Mouse (Mus musculus): ENCODE data around the gene Wnt2b.
A peak's percentile ranks its signal among the peaks of the same experiment; 100 is the strongest.

Gene Wnt2b

DNA sequence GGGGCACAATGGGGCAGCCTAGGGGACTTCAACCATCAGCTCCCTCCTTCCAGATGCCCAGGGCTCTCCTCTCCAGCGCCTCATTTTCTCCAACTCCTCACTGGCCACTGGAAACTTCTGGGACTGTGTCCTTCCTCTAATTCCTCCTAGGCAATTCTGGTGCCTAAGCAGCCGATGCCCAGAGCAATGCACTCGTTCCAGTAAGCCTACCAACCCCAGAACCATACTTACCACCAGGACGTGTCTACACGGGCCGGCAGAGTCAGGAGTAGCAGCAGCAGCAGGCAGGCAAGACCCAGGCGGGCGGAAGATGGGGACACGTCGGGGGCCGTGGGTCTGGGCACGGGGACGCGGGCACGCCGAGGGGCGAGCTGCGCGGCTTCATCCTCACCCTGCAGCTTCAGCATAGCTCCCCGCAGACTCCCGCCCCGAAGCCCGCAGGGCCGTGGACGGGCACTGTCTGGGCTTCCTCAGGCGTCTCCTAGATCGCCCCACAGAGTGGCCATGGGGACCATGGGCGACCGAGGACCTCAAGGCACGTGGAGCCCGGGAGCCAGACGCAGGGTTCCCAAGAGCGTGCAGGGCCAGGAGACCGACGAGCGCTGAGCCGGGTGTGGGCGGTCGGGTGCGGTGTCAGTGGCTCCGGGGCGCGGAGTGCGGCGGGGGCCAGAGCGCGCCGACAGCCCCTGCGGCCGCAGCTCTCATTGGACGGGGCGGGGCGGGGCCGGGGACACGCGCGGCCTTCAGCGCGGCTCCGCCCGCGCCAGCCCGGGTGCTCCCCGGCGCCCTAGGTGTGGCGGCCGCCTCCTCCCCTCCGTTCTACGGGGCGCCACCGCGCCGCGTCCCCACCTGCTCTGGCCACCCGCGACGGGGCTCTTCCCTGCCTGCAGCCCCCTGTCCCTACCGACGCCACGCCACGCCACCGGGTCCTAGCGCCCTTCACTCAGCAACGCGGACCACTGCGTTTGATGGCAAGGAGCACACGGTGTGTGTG, at the start of gene Wnt2b:
TSS of gene Wnt2b (minus strand) at position 856 of the 994 bp plus-strand sequence.
- DNase-seq = peak; percentile 8 to 23

DNA sequence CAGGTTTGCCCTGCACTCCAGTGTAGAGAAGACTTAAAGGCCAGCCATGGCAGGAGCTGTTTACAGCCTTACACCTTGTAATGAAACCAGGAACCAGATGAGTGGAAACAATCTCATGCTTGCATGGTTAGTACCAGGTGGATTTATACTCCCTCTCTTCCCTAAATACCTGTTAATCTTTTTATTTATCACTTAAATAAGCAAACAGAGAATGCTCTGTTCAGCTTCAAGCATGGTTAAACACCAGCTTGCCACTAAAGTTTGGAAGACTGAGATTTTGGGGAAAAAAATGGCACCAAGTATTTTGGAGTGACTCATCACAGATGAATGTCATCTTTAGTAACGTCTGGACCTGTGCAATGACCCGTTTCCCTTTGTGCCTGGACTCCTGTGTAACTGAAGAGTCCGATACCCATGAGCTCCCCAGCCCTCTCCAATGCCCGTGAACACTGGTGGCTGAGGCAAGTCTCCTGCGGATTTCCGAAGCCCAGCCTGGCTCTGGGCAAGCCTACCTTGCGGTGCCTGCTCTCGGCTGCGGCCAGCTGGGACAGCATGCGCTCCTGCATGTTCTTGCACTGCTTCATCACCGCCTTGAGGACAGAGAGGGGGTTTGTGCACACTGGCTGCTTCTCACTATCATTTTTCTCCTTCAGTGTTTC, 49.1 kb upstream of the Wnt2b start:
- no peak for DNase-seq

DNA sequence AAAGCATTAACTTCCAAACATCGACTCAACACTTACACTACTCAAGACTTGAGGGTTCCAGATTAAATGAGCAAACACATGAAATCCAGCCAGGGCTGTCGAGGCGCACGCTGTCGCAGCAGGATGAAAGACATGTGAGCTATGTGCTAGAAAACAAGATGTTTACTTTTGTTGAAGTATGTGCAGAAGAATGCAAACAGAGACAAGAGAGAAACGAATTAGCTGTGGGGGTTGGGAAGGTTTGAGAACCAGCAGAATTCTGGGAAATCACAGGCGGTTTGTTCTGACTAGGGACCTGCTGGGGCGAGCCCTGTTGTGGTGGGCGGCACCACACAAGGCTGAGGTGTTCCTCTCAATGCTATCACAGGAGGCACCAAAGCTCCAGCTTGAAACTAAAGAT, 46.3 kb upstream of the Wnt2b start:
- no peak for DNase-seq

DNA sequence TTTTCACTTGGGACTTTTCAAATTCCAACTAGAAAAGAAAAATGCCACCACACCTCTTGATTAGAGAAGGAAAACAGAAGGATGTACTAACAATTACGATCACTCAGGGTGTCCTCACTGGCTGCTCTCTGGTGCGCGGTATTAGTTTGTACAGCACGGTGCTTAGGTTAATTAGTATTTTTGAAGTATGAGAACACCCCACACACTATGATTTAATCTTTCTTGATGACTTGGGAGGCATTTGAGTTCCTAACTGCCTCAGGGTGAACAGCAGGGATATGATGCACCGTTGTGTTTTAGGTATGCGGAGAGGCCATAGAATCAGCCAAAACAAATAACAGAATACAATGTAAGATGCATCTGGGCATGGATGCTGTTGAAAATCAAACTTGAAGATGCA, 44.4 kb upstream of the Wnt2b start:
- DNase-seq = no peak

DNA sequence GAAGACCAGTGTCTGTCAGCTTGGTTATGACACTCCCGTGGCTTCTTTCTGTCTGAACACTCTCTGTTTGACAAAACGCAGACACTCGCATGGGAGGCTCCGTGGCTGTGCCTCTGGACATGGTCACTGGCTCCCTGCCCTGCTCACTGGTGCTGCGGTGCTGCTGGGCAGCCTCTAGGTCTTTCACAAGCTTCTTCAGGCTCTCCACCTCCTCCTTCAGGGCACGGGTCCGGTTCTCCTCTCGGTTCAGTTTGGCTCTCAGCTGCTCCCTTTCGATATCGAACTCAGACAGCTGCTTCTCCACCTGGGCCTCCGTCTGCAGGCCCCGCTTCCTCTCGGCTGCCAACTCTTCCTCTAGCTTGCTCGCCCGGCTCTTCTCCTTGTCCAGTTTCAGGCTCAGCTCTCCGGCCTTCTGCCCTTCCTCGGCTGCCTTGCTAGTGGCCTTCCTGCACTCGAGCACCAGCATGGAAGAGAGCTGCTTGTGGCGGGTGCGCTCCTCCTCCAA, 43.9 kb upstream of the Wnt2b start:
- DNase-seq = no peak

DNA sequence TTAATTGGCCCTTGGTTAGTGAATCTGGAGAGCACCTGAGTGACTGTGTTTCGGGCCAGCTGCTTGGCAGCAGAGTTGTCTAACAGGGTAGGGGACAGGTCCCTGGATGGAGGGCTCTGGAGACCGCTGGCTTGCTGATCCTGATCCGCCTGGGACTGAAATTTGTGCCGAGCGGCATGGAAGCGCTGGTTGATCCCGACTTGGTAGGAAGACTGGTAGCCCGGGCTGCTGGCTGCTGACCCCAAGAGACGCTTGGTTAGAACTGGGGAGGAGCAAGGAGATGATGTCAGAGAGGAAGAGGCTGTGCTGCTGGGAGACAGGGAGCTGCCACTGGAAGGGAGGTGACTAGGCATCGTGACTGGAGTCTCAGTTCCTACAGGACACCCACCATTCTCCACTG, 43.3 kb upstream of the Wnt2b start:
- no peak for DNase-seq

DNA sequence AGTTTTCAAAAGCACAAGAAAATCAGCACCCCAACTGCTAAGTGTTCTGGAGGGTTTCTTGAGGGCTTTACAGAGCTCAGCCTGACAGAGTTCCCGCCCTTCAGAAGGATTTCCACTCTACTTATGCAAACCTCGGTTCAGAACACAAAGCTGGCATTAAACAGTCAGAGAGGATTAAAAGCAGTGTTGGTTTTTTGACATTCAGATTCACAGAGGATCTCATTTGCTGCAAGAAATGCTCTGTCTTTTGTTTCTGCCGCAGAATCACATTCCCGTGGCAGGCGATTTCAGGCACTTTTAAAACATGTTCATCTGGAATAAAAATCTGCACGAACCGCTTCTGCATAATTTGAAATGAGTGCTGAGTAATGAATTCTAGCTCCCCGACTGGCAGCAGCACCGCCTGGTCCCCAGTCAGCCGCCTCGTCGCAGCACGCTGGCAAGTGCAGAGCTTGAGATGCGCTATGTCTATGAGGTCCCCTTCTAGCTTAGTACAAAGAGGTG, 42.3 kb upstream of the Wnt2b start:
- no peak for DNase-seq

DNA sequence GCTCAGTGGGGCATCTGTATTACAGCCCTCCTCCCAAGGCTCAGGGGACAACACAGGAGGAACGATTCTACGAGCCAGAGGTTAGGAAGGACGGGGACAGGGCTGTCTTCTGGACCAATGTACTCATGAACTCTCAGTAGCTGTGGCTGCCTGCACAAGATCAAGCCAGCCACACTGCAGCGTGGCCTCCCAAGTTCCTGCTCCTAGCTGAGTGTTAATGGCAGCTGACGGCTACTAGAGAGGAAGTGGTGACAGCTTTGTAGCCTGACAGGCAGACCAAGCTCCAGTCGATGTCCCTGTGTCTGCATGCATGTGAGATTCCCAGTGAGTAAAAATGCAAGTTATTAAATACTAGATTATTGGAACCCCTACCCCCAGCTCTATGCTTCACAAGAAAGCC, 39.7 kb upstream of the Wnt2b start:
- no peak for DNase-seq

DNA sequence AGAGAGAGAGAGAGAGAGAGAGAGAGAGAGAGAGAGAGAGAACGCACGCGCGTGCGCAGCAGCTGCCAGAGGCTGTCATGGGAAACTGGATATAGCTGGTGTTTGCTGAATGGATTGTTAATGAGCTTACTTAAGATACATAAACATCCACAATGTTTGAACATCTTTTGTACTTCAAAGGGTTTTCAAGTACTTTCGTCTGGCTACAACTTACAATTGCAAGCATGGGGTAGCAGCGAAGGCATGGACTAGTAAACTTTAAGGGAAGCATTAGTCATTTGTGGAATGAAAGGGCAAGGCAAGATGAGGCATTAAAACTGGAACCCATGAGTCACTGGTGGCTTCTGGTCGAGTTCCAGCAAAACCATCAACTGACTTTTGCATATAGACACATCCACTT, 38.8 kb upstream of the Wnt2b start:
- no peak for DNase-seq

DNA sequence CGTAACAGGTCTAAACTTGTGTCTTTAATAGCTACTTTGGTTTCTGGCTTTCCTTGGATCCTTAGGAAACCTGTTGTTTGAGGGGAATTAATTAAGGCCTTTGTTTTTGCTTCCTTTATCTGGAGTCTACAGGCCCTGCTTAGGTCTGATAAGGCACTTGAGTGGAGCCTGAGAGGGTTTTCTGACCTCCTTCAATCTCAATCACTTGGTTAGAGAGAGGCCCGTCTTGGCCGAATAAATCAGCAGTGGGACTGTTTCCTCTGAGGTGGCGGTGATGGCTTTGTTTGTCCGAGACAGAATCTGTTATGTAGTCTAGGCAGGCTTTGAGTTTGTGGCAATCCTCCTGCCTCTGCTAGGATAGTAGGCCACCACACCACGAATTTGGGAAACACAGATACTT, 35.8 kb upstream of the Wnt2b start:
- DNase-seq = no peak

DNA sequence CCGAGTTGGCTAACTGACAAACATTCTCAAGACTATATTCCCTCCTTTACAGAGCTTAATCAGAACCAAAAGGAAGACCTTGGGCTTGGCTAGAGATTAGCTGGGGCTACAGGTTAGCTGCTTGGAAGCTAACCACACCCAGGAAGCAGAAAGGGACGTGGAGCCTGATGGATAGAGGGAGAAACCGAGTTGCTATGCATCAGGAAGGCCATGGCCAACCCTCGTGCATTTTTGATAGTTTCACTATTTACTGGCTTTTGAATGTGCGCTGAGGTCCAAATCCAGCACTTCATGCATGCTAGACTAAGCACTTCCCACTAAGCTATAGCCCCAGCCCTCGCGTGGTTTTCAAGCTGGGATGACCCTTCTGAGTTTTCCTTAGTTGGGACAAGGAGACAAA, 34.0 kb upstream of the Wnt2b start:
- DNase-seq = no peak

DNA sequence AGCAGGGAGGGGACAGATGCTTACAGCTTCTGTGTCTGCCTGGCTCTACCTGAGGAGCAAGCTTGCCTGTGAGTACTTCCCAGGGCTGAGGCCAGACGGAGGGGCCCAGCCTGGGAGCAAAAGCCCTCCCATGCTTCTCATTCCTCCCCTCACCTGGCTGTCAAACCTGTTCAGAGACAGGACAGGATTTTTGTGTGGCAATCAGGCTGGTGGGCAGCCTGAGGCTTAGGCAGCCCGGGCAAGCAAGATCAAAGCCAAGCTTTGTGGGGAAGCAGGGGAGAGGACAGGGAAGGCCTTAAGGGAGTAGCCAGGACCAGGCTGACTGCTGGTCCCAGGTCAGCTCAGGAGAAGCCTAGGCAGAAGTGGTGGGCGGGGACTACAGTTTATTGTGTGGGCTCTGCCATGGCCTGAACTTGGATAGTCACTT, 32.7 kb upstream of the Wnt2b start:
- no peak for DNase-seq

DNA sequence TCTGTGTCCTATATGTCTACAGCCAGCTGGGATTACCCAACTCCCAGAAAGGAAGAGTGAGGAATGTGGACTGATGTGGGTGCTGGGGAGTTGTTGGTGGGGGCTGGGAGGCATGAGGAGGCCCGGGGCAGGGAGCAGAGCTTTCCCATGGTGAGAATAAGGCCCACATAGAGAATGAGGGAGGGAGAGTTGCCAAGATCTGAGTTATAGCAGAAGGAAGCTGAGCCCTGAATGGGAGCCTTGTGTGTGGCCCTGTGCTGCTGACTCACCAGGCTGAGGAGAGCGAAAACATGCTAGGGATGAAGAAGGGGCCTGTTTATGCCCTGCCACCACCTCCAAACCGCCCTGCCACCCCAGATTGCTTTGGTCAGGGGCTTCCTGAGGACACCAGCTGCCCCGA, 32.1 kb upstream of the Wnt2b start:
- DNase-seq = no peak

DNA sequence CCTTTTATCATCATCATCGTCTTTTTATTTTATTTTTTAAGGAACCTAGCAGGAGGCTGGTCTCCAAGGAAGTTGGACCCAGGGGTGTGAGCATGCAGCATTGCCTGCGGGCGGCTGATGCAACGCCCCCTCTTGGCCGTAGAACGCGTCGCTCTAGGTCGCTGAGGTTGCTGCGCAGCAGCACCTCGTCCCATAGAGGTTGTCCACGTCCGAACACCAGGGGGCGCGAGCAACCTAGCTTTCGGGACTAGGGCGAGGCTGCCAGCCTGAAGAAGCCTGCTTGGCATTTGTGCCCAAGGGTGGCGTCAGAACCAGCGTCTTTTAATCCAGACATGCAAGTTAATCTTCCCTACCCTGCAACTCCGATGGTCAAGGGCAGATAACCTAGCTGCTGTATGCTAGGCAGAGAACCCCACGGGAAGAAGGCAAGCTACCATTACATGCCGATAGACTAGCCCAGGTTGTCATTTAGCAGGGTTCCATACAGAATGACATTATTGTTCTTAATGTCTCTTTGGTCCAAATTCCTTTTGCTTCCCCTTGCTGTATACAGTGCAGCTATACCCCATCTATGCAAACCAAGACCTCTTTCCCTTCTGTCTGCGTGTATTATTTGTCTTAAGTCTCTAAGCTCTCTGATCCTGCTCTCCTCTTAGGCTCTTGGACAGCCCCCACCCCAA, 31.1 kb upstream of the Wnt2b start:
- peak; percentile 80 to 83 for DNase-seq

DNA sequence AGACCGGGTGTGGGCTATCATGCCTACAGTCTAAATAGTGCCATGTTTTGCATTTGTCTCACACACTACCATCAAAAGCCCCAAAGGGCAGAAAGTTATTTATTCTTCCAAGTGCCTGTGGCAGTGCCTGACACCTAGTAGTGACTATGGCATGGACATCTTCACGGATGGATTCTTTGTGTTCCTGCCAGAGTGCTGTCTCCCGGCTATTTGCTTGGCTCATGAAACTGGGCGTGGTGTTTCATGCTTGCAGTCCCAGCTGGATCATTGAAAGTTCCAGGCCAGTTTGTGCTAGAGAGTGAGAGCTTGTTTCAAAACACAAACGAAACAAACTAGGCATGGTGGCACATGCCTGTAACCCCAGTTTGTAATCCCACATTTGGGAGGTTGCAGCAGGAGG, 30.0 kb upstream of the Wnt2b start:
- no peak for DNase-seq

DNA sequence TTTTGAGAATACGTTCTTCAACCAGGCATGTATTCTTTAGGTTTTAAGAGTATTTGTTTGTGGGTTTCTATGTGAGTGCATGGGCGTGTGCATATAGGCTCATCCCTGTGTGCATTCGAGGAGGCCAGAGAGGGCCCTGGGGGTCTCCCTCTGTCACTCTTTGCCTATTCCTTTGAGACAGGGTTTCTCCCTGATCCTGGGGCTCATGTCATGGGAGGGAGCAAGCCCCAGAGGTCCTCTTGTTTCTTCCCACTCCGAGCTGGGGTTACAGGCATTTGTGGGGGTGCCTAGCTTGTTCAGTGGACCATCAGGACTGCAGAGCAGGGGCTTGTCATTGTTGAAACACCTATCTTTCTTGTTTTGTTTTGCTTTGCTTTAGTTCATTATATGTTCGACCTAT, 26.2 kb upstream of the Wnt2b start:
- DNase-seq = no peak

DNA sequence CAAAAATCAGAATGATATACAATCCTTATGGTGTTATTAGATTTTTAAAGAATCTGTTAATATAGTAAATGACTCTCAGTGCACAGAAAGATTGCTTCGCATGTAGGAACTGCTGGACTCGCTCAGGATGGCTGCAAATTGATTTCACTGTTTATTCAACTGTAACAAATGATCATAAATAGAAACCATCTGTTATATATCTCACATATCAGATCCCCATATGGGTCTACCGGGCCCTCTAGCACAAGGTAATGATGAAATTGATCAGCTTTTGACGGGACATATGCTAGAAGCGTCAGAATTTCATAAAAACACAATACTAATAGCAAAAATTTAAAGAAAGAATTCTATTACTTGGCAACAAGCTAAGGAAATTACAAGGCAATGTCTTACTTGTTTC, 18.0 kb upstream of the Wnt2b start:
- no peak for DNase-seq

DNA sequence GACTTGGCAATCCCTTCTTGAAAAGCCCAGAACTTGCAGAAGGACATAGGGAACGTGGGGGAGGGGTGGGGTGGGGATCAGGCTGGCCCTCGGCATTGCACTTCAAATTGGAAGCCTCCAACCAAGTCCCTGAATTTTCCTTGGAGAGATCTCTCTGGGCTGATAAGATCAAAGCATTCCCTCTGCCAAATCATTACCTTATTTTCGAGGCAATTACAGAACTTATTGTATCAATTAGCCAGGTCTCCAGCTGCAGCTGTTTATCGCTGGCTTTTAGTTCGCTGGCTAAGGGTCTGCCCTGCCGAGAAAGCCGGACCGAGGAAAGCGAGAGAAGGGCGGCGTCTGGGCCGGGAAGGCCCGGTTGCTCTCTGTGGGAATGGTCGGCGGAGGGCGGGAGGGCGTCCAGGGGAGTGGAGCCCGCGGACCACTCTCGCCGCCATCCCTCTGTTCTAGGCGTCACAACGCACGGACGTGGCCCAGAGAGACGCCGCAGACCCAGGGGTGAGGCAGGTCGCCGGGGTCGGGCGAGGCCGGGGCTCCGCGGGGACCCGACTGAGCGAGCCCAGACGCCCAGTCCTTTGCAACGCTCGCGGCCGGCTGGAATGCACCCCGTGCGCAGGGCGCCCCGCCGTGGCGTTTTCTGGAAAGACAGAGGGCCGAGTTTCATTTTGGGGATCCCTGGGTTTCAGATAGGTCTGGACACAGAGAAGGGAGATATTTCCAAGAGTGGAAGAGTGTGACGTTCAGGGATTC, 6.0 kb upstream of the Wnt2b start:
- peak; percentile 73 to 80 for DNase-seq

DNA sequence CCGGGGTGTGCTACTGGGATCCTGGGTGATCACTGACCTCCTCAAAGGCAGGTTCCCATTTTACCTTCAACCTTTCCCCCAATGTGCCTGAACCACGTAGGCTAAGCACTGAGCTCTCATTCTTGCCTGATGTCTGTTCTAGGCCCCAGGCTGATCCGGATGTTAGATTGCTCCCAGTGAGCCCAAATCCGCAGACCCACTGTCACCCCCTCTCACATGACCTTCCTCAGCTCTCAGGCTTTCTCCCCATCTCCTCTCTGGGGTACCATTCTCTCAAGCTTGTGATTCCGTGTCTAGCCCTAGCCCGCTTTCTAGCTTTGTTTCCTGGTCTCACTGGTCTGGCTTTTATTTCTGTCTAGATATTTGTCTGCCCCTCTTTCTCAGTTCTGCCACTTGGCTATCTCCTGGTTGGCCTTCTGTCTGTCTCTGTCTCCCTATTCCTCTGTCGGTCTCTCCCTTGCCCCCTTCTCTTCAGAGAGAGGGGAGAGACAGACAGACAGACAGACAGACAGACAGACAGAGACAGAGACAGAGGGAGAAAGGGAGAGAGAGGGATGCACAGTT, 4.4 kb upstream of the Wnt2b start:
- DNase-seq = no peak

DNA sequence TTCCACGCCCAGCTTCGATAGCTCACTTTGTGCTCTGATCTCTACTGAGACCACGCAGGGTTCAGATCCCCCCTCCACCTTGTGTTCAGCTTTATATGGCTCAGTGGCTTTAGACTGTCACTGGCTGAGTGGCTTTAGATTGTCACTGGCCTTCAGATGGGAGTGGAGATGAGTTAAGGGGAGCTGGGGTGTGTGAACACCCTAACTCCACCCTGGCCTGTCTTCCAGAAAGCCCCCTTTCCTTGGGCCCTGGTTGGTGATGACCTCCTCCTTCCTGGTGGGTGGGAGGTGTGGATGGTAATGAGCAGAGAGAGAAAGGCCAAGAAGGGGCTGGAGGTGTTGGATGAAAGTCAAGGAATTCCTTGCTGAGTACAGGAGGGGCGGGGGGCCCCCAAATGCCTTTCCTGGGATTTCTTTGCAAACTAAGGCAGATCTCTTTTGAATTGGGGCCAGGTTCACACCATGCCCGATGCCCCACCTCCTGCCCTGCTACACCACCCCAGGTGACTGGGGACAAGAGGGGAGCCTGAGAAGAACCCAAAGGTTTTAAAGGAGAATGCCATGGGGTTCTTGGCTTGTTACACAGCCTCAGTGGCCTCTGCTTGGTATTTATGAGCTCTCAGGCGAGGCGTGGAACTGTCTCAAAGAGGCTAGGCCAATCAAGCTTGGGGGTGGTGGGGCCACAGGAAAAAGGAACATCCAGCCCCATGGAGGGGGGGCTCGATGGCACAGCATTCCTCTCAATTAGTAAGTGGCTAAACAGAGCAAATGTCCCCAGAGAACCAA, 3.5 kb upstream of the Wnt2b start:
- no peak for DNase-seq

Data from thymus, postnatal 36 days (tissue).